Mouse (Mus musculus) intestine, postnatal 0 days (tissue): ENCODE measurements around the gene Dner. TPM values are rescaled to one million over a fixed set of nuclear protein-coding genes. Genes with fewer than 3 reads are reported as not detected.

Experiments used
- ATAC-seq: fragments of 200-750 bp; cut with Nextera tagmentation; 2 replicates; pipeline ENCODE4 v1.8.0; 2017; ENCODE audit warnings: mild to moderate bottlenecking, moderate TSS enrichment, moderate library complexity
- H3K27ac ChIP-seq: fragments of 300-500 bp; sonication (generic); 2 replicates; pipeline ENCODE4 v1.5.1; 2014; ENCODE audit warnings: mild to moderate bottlenecking, low read depth, low read length, moderate library complexity
- H3K27me3 ChIP-seq: fragments of 300-500 bp; sonication (generic); replicated peaks from 2 replicates; pipeline ENCODE4 v1.6.1; 2014; ENCODE audit warnings: low read length, mixed read lengths; ENCODE audit not compliant: control insufficient read depth, insufficient read depth
- H3K36me3 ChIP-seq: fragments of 300-500 bp; sonication (generic); 2 replicates; pipeline ENCODE4 v1.6.1; 2014; ENCODE audit warnings: mild to moderate bottlenecking, moderate library complexity; ENCODE audit not compliant: control insufficient read depth, insufficient read depth
- H3K4me1 ChIP-seq: fragments of 300-500 bp; sonication (generic); replicated peaks from 2 replicates; pipeline ENCODE4 v1.6.1; 2014; ENCODE audit warnings: antibody characterized with exemption, low read length, mixed read lengths; ENCODE audit not compliant: control insufficient read depth, insufficient read depth
- H3K4me2 ChIP-seq: fragments of 300-500 bp; sonication (generic); replicated peaks from 2 replicates; pipeline ENCODE4 v1.6.1; 2014; ENCODE audit warnings: low read depth, mild to moderate bottlenecking, moderate library complexity
- H3K4me3 ChIP-seq: fragments of 300-500 bp; sonication (generic); 2 replicates; pipeline ENCODE4 v1.5.1; 2014; ENCODE audit warnings: low read depth, low read length
- H3K9ac ChIP-seq: fragments of 300-500 bp; sonication (generic); 2 replicates; pipeline ENCODE4 v1.6.1; 2014; ENCODE audit warnings: mild to moderate bottlenecking, low read depth, low read length
- H3K9me3 ChIP-seq: fragments of 300-500 bp; sonication (generic); 2 replicates; pipeline ENCODE4 v1.6.1; 2016; ENCODE audit warnings: mixed run types; ENCODE audit not compliant: control insufficient read depth
- CTCF ChIP-seq: sonication (generic); IDR thresholded peaks from 2 replicates; pipeline ENCODE4 v1.5.1; 2016; ENCODE audit warnings: low read depth, mild to moderate bottlenecking, control low read depth, antibody characterized with exemption, moderate library complexity
- WGBS: fragments of 180-500 bp; shearing (Covaris S2); extraction: QIAGEN DNeasy Blood & Tissue Kit; methylation state at CpG from one replicate; pipeline ENCODE4 v1.1.7; 2014; 5-methylcytosine and 5-hydroxymethylcytosine counted together
- polyA plus RNA-seq: library from polyadenylated mRNA; unstranded; fragments of >200 nt; fragmentation: Nextera tagmentation; extraction: Ambion mirVana; gene quantifications from 2 replicates; pipeline ENCODE4 v1.2.1, GENCODE M21; 2015

Gene Dner
- polyA plus RNA-seq, 1 experiment from 2014 or later, result 2.1 TPM

- Histone ChIP-seq H3K36me3 (no peaks in the 10 kb centered on the region), H3K9me3 (no peaks in the 10 kb centered on the region), H3K9ac (no peak overlapping the region), H3K4me1 (no peaks in the 10 kb centered on the region), H3K4me2 (no peak overlapping the region), H3K27ac (no peak overlapping the region), H3K4me3 (no peak overlapping the region), H3K27me3 (no peaks in the 10 kb centered on the region)
- TF ChIP-seq CTCF, result no peak
- 86% methylated on average over 3 of the region's 3 CpGs for WGBS
- no peak for ATAC-seq
These were observed 221.7 kb downstream of the Dner start for GRCm38 (mm10) chr1:84474274-84474673.

- H3K4me1 ChIP-seq, result no peaks in the 10 kb centered on the region
- H3K36me3 ChIP-seq, result no peaks in the 10 kb centered on the region
- no peak for TF ChIP-seq CTCF
- H3K9ac ChIP-seq, result no peak overlapping the region
- H3K4me3 ChIP-seq, result no peak overlapping the region
- no peaks in the 10 kb centered on the region for H3K9me3 ChIP-seq
- 62% methylated on average over 2 of the region's 2 CpGs for WGBS
- H3K27me3 ChIP-seq, result no peaks in the 10 kb centered on the region
- ATAC-seq, result no peak
- no peak overlapping the region for H3K27ac ChIP-seq
- H3K4me2 ChIP-seq, result no peak overlapping the region
These were observed 223.8 kb downstream of the Dner start for GRCm38 (mm10) chr1:84472260-84472659.

- Histone ChIP-seq H3K9me3 (no peaks in the 10 kb centered on the region), H3K4me2 (no peak overlapping the region), H3K27ac (no peak overlapping the region), H3K4me3 (no peak overlapping the region), H3K27me3 (no peaks in the 10 kb centered on the region), H3K4me1 (no peaks in the 10 kb centered on the region), H3K9ac (no peak overlapping the region), H3K36me3 (no peaks in the 10 kb centered on the region)
- WGBS, result 66% methylated on average over 4 of the region's 4 CpGs
- peak; percentile 78 for TF ChIP-seq CTCF
- ATAC-seq, result no peak
These were observed 225.7 kb downstream of the Dner start for GRCm38 (mm10) chr1:84470342-84470741.

- Histone ChIP-seq H3K27ac (no peak overlapping the region), H3K27me3 (no peaks in the 10 kb centered on the region), H3K4me3 (no peak overlapping the region), H3K9ac (no peak overlapping the region), H3K9me3 (no peaks in the 10 kb centered on the region), H3K4me2 (no peak overlapping the region), H3K36me3 (no peaks in the 10 kb centered on the region), H3K4me1 (no peaks in the 10 kb centered on the region)
- no peak for TF ChIP-seq CTCF
- no peak for ATAC-seq
- 64% methylated on average over 3 of the region's 3 CpGs for WGBS
These were observed 228.4 kb downstream of the Dner start for GRCm38 (mm10) chr1:84467664-84468063.

- Histone ChIP-seq H3K4me1 (no peaks in the 10 kb centered on the region), H3K4me2 (no peak overlapping the region), H3K27me3 (no peaks in the 10 kb centered on the region), H3K27ac (no peak overlapping the region), H3K36me3 (no peaks in the 10 kb centered on the region), H3K9ac (no peak overlapping the region), H3K9me3 (no peaks in the 10 kb centered on the region), H3K4me3 (no peak overlapping the region)
- TF ChIP-seq CTCF, result no peak
- WGBS, result 91% methylated on average over 3 of the region's 3 CpGs
- no peak for ATAC-seq
These were observed 231.3 kb downstream of the Dner start for GRCm38 (mm10) chr1:84464761-84465160.

- TF ChIP-seq CTCF, result no peak
- H3K36me3 ChIP-seq, result no peaks in the 10 kb centered on the region
- no peaks in the 10 kb centered on the region for H3K4me1 ChIP-seq
- H3K4me3 ChIP-seq, result no peak overlapping the region
- H3K27me3 ChIP-seq, result no peaks in the 10 kb centered on the region
- no peak overlapping the region for H3K9ac ChIP-seq
- H3K4me2 ChIP-seq, result no peak overlapping the region
- H3K9me3 ChIP-seq, result no peaks in the 10 kb centered on the region
- ATAC-seq, result no peak
- WGBS, result 93% methylated on average over 5 of the region's 5 CpGs
- no peak overlapping the region for H3K27ac ChIP-seq
These were observed 231.9 kb downstream of the Dner start for GRCm38 (mm10) chr1:84463976-84464662.
